Mouse (Mus musculus) liver, embryonic 12.5 days (tissue): Measurements from ENCODE around the gene Ccdc160. TPM values are rescaled to one million over a fixed set of nuclear protein-coding genes. Genes with fewer than 3 reads are reported as not detected.
A peak's percentile ranks its signal among the peaks of the same experiment; 100 is the strongest.

Experiments
- microRNA counts: library from miRNA; unstranded; fragments of <30 nt; microRNA quantifications from one replicate; lab custom pipeline; 2017
- microRNA-seq: library from miRNA; unstranded; fragments of <30 nt; microRNA quantifications from one replicate; pipeline ENCODE4, GENCODE M21; 2017
- polyA plus RNA-seq: library from polyadenylated mRNA; unstranded; fragments of >200 nt; fragmentation: Nextera tagmentation; extraction: Ambion mirVana; gene quantifications from 2 replicates; pipeline ENCODE4 v1.2.1, GENCODE M21; 2016

The Ccdc160 gene
- polyA plus RNA-seq, 1 experiment from 2014 or later = 0.18 TPM

MicroRNAs within 50 kb of the gene (microRNA counts, 519-probe panel; counts per million panel counts)
- microRNA mmu-miR-106a+mmu-miR-17 (lab: Ali Mortazavi, UCI) (8,562 counts per million, percentile 100 among the panel's probes with 10 or more counts), microRNA mmu-miR-18b (lab: Ali Mortazavi, UCI) (582 counts per million, percentile 70 among the panel's probes with 10 or more counts), microRNA mmu-miR-363 (lab: Ali Mortazavi, UCI) (582 counts per million, percentile 70 among the panel's probes with 10 or more counts)

Small RNA genes lying within 50 kb of the gene (microRNA-seq; reads per million reads assigned to microRNA genes)
- gene Mir106a (328 reads per million, percentile 62 among the genes with 10 or more reads in this experiment), gene Mir18b (26.0 reads per million, percentile 34 among the genes with 10 or more reads in this experiment), gene Mir19b-2 (7.7 reads per million, percentile 17 among the genes with 10 or more reads in this experiment), gene Mir20b (194 reads per million, percentile 56 among the genes with 10 or more reads in this experiment), gene Mir363 (237 reads per million, percentile 58 among the genes with 10 or more reads in this experiment), gene Mir92-2 (301 reads per million, percentile 61 among the genes with 10 or more reads in this experiment)

Other genes with a start within 250 kb of the Ccdc160 start
- 277 and 278 TPM in 2 replicates for gene Gpc3, start 177.2 kb upstream of the Ccdc160 start, polyA plus RNA-seq
- gene Phf6, start 121.1 kb downstream of the Ccdc160 start, polyA plus RNA-seq = 17.9 and 18.5 TPM in 2 replicates
- gene Hprt, start 196.9 kb downstream of the Ccdc160 start, polyA plus RNA-seq = 236 and 238 TPM in 2 replicates